Mouse (Mus musculus): ENCODE measurements at regions not wholly inside any gene's neighbourhood (a gene's known extent, or its start where the extent isn't known, plus 50 kb on each side); places are given as distances from the start of the nearest gene placed in this dataset.
"Not testable (repeated sequence)": the region's sequence is repeated elsewhere in the genome, so short reads cannot be mapped to it uniquely, and the experiment has no call there.

DNA sequence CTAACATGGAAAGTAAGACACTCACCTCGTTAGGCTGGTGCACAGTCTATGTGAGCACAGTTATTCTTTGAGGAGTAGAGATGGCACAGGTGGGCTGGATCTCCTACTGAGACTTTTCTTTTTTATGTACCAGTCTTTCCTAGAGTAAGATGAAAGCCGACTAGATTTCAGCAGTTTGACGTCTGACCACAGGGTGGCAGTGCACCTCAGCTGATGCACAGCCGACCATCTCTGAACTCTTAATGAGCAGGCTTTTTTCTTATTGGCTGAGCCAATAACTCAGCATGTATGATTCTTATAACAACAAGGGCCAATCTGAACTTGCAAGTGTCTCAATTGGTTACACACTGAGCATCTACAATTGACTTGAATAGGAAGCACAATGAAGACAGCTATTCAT is 126.6 kb upstream of the Olfr1507 start:
- Histone ChIP-seq H3K4me1 (ENCODE audit: control insufficient read depth, insufficient read depth, low read length) (no peaks in the 10 kb centered on the region), H3K27ac (ENCODE audit: insufficient read depth, low read length) (no peak overlapping the region), H3K4me3 (ENCODE audit: insufficient read depth, low read length) (no peak overlapping the region)
- TF ChIP-seq CTCF (IDR thresholded peaks at IDR 0.05; ENCODE audit: borderline replicate concordance, insufficient read depth, low read length) (no peak), POLR2A (IDR thresholded peaks at IDR 0.05; ENCODE audit: low read depth, low read length) (no peak)

DNA sequence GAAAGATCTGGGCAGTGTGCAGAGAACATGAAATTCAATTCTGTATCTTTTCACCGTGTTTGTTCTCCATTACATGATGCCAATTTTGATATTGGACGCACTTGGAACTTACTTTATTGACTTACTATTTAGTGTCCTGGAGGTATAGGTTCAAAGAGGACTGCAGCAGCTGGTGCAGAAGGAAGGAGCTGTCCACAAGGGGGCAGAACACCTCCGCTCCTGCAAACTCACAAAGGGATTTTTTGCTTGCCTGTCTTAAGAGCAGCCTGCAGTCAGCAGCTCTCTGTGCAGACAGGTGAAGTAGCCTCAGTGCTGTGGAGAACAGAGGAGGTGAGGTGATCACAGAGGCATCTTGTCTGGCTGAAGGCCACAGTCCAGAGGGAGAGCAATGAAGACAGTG is 84.8 kb upstream of the Olfr1507 start:
- Histone ChIP-seq H3K27ac (ENCODE audit: insufficient read depth, low read length) (no peak overlapping the region), H3K4me1 (ENCODE audit: control insufficient read depth, insufficient read depth, low read length) (no peaks in the 10 kb centered on the region), H3K4me3 (ENCODE audit: insufficient read depth, low read length) (no peak overlapping the region)
- no peak for TF ChIP-seq POLR2A (IDR thresholded peaks at IDR 0.05; ENCODE audit: low read depth, low read length)
- no peak for TF ChIP-seq CTCF (IDR thresholded peaks at IDR 0.05; ENCODE audit: borderline replicate concordance, insufficient read depth, low read length)

DNA sequence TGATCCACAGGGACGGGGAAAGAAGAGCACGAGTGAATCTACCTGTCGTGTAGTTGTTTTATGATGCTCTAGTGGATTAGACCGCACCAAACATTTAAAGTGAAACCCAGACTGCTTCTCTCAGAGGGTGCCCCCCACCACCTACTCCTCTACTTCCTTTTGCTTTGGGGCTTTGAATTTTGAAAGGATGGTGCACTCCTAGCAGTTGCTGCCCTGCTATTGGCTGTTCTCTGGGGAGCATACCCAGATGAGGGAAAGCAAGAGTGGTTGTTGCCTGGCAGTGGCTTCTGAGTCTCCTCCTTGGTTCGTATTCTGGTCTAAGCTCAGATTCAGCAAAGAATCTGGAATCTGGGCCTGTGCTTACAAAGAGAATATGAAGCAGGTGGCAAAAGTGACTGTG is 71.4 kb upstream of the Olfr1507 start:
- H3K4me3 ChIP-seq (ENCODE audit: insufficient read depth, low read length): no peak overlapping the region
- no peaks in the 10 kb centered on the region for H3K4me1 ChIP-seq (ENCODE audit: control insufficient read depth, insufficient read depth, low read length)
- no peak overlapping the region for H3K27ac ChIP-seq (ENCODE audit: insufficient read depth, low read length)
- no peak for TF ChIP-seq CTCF (IDR thresholded peaks at IDR 0.05; ENCODE audit: borderline replicate concordance, insufficient read depth, low read length)
- no peak for TF ChIP-seq POLR2A (IDR thresholded peaks at IDR 0.05; ENCODE audit: low read depth, low read length)

DNA sequence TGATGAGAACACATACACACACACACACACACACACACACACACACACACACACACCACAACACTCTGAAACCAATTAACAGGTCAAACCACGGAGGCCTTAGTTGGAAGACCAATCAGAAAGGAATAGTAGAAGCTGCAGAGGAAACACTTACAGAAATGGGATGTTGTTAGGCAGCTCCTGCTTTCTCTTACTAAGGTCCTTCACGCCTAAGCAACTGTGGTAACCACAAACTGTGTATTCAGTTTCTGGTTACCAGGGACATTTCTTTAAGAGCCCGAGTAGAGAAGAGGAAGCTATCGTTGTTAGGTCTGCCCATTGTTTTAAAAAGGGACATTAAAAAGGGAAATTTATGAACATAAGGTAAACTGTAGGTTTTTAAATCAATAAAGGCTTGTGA is 70.1 kb upstream of the Olfr1507 start:
- Histone ChIP-seq H3K4me3 (ENCODE audit: insufficient read depth, low read length) (no peak overlapping the region), H3K4me1 (ENCODE audit: control insufficient read depth, insufficient read depth, low read length) (no peaks in the 10 kb centered on the region), H3K27ac (ENCODE audit: insufficient read depth, low read length) (no peak overlapping the region)
- no peak for TF ChIP-seq CTCF (IDR thresholded peaks at IDR 0.05; ENCODE audit: borderline replicate concordance, insufficient read depth, low read length)
- TF ChIP-seq POLR2A (IDR thresholded peaks at IDR 0.05; ENCODE audit: low read depth, low read length): no peak

DNA sequence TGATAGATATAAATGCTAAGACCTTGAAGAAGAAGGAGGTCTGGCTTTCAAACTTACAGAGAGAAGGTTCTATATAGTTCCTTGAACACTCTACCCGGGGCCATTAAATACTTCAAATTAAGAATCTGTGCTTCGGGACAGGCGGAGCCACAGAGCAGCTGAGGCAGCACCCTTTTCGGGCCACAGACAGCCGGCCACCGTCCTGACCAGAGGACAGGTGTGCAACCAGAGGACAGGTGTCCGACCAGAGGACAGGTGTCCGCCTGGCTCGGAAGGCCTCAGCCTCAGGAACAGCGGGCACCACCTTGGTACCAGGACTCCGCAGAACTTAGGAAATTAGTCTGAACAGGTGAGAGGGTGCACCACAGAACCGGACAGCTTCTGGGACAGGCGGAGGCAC is 60.8 kb upstream of the Olfr1507 start:
- H3K4me3 ChIP-seq (ENCODE audit: insufficient read depth, low read length); H3K27ac ChIP-seq (ENCODE audit: insufficient read depth, low read length); H3K4me1 ChIP-seq (ENCODE audit: control insufficient read depth, insufficient read depth, low read length): not testable (repeated sequence)

DNA sequence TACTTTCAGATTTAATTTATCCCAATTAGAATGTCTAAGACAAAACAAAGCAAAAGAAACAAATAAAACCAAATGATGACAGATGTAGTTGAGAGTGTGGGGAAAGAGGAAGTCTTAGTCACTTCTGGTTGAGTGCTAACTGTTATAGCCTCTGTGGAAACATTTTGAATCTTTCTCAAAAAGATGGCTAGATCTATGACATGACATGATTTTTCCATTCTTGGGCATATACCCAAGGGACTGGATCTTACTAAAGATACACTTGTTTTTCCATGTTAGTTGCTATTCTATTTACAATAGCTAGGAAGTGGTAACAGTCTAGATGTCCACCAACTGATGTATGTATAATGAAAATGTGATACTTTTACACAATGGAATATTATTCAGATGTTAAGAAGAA is 57.9 kb upstream of the Olfr1507 start:
- no peaks in the 10 kb centered on the region for H3K4me1 ChIP-seq (ENCODE audit: control insufficient read depth, insufficient read depth, low read length)
- no peak overlapping the region for H3K27ac ChIP-seq (ENCODE audit: insufficient read depth, low read length)
- TF ChIP-seq POLR2A (IDR thresholded peaks at IDR 0.05; ENCODE audit: low read depth, low read length): no peak
- no peak for TF ChIP-seq CTCF (IDR thresholded peaks at IDR 0.05; ENCODE audit: borderline replicate concordance, insufficient read depth, low read length)
- H3K4me3 ChIP-seq (ENCODE audit: insufficient read depth, low read length): no peak overlapping the region

DNA sequence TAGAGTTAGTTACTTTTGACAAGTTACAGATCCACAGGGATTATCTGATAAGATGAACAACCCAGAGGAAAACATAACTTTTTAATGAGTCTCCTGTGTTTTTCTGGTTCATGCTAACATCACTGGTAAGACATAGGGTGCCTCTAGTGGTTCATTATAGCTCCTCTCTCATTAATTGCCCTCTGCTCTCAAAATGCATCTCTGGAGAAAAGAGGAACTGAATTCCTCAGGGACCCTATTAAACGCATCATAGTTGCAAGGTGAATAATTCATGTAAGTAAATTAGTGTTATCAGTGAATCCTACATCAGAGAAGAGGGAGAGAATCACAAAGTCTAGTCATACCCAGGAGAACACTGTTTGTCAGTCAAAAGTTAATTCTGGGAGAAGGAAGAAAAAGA is 52.4 kb upstream of the Olfr1507 start:
- no peak for TF ChIP-seq CTCF (IDR thresholded peaks at IDR 0.05; ENCODE audit: borderline replicate concordance, insufficient read depth, low read length)
- TF ChIP-seq POLR2A (IDR thresholded peaks at IDR 0.05; ENCODE audit: low read depth, low read length): no peak
- Histone ChIP-seq H3K4me3 (ENCODE audit: insufficient read depth, low read length) (no peak overlapping the region), H3K27ac (ENCODE audit: insufficient read depth, low read length) (no peak overlapping the region), H3K4me1 (ENCODE audit: control insufficient read depth, insufficient read depth, low read length) (no peaks in the 10 kb centered on the region)
